Mouse (Mus musculus) CH12F3 (cell line): ENCODE results near the gene Ensa.

Source experiments
- in situ Hi-C: fragments of 300-500 bp; cut with MboI; formaldehyde crosslinking; loops from 2 replicates; pipeline ENCODE4 v1.14.3; 2020; ENCODE audit warnings: low sequenced_read_pairs

The Ensa gene

DNA sequence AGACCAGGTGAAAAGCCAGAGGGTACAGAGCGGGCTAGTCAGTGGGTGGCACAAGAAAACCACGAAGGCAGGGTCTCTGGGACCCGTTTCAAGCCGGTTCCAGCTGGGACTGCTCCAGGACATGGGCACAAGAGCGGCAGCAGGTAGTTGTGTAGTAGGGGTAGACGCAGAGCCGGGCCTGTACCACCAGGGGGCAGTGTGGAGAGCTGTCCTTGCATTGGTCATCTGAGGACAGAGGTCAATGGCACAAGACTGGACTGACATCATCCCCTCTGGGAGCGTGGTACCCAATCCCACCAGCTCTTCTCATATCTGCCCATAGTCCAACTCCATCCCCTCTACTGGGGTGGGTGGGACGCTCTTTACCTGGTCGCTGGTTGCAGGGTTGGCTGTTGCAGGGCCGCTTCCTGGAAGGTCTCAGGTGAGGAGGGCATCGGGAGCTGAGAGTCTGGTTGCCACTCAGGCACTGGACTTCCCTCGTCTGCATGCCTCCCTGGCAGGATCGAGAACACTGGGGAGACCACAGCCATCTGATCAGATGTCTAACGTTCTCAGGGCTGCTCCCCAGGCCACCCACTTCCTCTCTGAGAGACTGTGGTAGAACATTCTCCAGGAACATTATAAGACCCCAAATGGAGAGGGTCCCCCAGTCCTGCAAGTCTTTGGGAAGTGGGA, 52.1 kb downstream of the Ensa start:
- in situ Hi-C loops: no loop called here

DNA sequence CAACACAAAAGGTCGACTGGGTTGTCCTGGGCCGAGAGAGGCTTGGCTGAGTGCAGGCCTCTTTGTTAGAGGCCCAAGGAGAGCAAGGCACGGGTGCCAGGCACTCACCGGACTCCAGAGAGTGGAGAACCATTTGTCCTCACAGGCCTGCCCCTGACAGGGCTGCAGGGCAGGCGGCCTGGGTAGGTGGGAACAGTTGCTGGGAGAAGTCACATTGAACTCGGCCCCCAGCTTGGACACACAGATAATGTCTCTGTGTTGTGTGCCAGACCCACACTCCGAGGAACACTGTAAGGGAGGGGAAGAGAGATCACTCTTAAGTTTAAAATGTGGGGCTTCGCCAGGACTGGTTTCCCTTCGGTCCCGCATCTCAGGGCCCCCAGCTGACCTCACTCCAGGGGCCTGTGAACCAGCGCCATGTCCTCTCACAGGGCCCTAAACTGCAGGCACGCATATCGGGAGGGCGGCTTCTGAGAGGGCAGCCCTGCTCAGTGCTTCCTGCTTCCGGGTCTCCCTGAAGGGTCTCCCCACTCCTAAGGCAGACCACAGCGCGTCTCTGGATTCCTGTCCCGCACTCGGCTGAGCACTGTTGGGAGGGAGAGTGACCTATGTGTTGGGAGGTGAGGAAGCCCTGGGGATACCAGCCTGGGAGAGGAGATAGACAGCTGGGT, 52.8 kb downstream of the Ensa start:
- in situ Hi-C loops: no loop called here

DNA sequence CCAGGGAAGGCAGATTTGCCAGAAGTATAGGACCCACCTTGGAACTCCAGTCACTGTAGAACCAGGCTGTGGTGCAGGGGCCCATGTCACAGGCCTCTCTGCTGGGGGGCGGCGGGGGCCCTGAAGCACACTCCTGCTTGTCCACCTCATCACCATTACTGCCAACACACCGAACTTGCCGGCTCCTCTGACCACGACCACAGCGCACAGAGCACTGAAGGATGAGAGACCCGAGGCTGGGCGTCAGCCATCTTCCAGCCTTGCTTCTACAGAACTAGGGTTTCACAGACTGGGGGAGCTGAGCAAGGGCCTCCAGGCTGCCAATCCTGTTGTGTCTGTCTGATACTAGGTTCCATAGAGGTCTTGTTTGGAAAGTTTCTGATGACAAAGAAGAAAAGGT, 54.8 kb downstream of the Ensa start:
- in situ Hi-C loops: no loop called here

DNA sequence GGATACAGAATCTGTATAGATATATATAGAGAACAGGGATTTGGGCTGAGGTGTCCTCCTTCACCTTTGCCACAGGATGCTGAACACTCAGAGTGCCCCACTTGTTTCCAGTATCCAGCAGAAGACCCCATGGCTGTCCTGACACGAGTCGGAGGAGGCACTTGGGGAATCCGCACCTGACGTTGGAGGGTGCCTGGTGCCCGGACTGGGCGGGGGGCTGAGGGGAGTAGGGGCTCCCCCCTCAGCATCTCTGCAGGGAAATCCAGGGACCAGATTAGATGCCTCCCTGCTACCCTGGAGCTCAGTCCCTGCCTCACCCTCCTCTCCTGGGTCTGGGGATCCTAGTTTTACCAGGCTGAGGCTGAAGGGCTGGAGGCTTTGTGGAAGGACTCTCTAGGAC, 55.9 kb downstream of the Ensa start:
- in situ Hi-C loops: no loop called here

DNA sequence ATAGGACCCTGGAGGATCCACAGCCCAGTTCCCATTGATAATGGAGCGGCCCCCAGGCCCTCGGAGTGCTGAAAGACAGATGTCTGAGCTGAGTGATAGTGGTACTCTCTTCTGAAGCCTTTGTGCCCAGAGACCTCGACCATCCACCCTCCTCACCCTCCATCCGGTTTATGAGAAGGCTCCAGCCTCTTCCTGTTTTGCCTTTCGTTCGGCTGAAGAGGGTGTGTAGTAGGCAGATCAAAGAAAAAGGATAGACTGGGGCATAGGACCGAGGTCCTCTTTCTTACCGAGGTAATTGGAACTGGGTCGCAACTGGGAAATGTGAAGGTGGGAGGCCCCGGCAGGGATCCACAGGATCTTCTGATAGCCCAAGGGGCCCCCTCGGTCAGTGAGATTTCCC, 56.6 kb downstream of the Ensa start:
- in situ Hi-C loops: no loop called here
